Mouse (Mus musculus) liver, embryonic 15.5 days (tissue): ENCODE results near the gene Cd200r1. TPM values are rescaled to one million over a fixed set of nuclear protein-coding genes. Genes with fewer than 3 reads are reported as not detected.

Experiments
- ATAC-seq: fragments of 200-750 bp; cut with Nextera tagmentation; 2 replicates; pipeline ENCODE4 v1.8.0; 2017; ENCODE audit warnings: moderate number of reproducible peaks, mild to moderate bottlenecking, moderate library complexity; ENCODE audit not compliant: insufficient read depth
- H3K27ac ChIP-seq: fragments of 300-500 bp; sonication (generic); replicated peaks from 2 replicates; pipeline ENCODE4 v1.5.1; 2015; ENCODE audit warnings: mild to moderate bottlenecking, inconsistent platforms
- H3K27me3 ChIP-seq: fragments of 300-500 bp; sonication (generic); 2 replicates; pipeline ENCODE4 v1.6.1; 2015; ENCODE audit warnings: mild to moderate bottlenecking, inconsistent platforms
- H3K36me3 ChIP-seq: fragments of 300-500 bp; sonication (generic); replicated peaks from 2 replicates; pipeline ENCODE4 v1.6.1; 2015; ENCODE audit warnings: moderate library complexity, mild to moderate bottlenecking, inconsistent platforms
- H3K4me1 ChIP-seq: fragments of 300-500 bp; sonication (generic); replicated peaks from 2 replicates; pipeline ENCODE4 v1.6.1; 2015; ENCODE audit warnings: inconsistent platforms
- H3K4me2 ChIP-seq: fragments of 300-500 bp; sonication (generic); 2 replicates; pipeline ENCODE4 v1.6.1; 2015; ENCODE audit warnings: moderate library complexity, mild to moderate bottlenecking, inconsistent platforms
- H3K4me3 ChIP-seq: fragments of 300-500 bp; sonication (generic); replicated peaks from 2 replicates; pipeline ENCODE4 v1.5.1; 2015; ENCODE audit warnings: mild to moderate bottlenecking, inconsistent platforms
- H3K9ac ChIP-seq: fragments of 300-500 bp; sonication (generic); 2 replicates; pipeline ENCODE4 v1.6.1; 2015; ENCODE audit warnings: moderate library complexity, mild to moderate bottlenecking, inconsistent platforms
- H3K9me3 ChIP-seq: fragments of 300-500 bp; sonication (generic); replicated peaks from 2 replicates; pipeline ENCODE4 v1.6.1; 2016; ENCODE audit warnings: inconsistent platforms
- WGBS: fragments of 180-500 bp; shearing (Covaris S2); methylation state at CpG from one replicate; pipeline ENCODE4 v1.1.7; 2015; ENCODE audit warnings: mixed read lengths; ENCODE audit not compliant: insufficient replicate concordance; 5-methylcytosine and 5-hydroxymethylcytosine counted together
- polyA plus RNA-seq: library from polyadenylated mRNA; unstranded; fragments of >200 nt; fragmentation: Nextera tagmentation; extraction: Ambion mirVana; gene quantifications from 2 replicates; pipeline ENCODE4 v1.2.1, GENCODE M21; 2015

Gene Cd200r1
- 3.5 and 3.8 TPM in 2 replicates for polyA plus RNA-seq

- peak; percentile 79 for ATAC-seq
- Histone ChIP-seq H3K9ac (peak within 1 kb of the TSS; percentile 45), H3K4me3 (peak within 1 kb of the TSS; percentile 53), H3K27me3 (no peaks in the 10 kb centered on the region), H3K4me2 (peak within 1 kb of the TSS; percentile 69), H3K36me3 (no peaks in the 10 kb centered on the region), H3K4me1 (peaks cover 12% of the 10 kb centered on the region), H3K9me3 (no peaks in the 10 kb centered on the region), H3K27ac (peak within 1 kb of the TSS; percentile 7; the same call in 1 of the 2 replicates)
- WGBS, result 12% methylated on average over 22 of the region's 22 CpGs
Measured at GRCm38 (mm10) chr16:44765555-44766319, at the start of gene Cd200r1. Cd200r1 (plus strand) TSS chr16:44765736.

- Histone ChIP-seq H3K9ac (no peak overlapping the region), H3K27ac (no peak overlapping the region), H3K27me3 (no peaks in the 10 kb centered on the region), H3K36me3 (peaks cover 8% of the 10 kb centered on the region; the same call in 1 of the 2 replicates), H3K4me2 (no peak overlapping the region), H3K4me1 (no peaks in the 10 kb centered on the region), H3K9me3 (no peaks in the 10 kb centered on the region), H3K4me3 (no peak overlapping the region)
- WGBS, result 36% methylated on average over 10 of the region's 10 CpGs
- no peak for ATAC-seq
Measured at GRCm38 (mm10) chr16:44716305-44717140, 49.0 kb upstream of the Cd200r1 start.

GRCm38 (mm10) chr16:44717141-44717634 lies 48.3 kb upstream of the Cd200r1 start:
- Histone ChIP-seq H3K36me3 (peaks cover 8% of the 10 kb centered on the region; the same call in 1 of the 2 replicates), H3K27ac (no peak overlapping the region), H3K4me1 (no peaks in the 10 kb centered on the region), H3K27me3 (no peaks in the 10 kb centered on the region), H3K4me3 (no peak overlapping the region), H3K4me2 (no peak overlapping the region), H3K9me3 (no peaks in the 10 kb centered on the region), H3K9ac (no peak overlapping the region)
- no peak for ATAC-seq
- 65% methylated on average over 2 of the region's 2 CpGs for whole genome bisulfite sequencing

GRCm38 (mm10) chr16:44717838-44718237 lies 47.7 kb upstream of the Cd200r1 start:
- H3K4me2 ChIP-seq, result no peak overlapping the region
- no peak for ATAC-seq
- 67% methylated on average over 2 of the region's 2 CpGs for WGBS
- H3K27ac ChIP-seq, result no peak overlapping the region
- no peak overlapping the region for H3K4me3 ChIP-seq
- no peaks in the 10 kb centered on the region for H3K27me3 ChIP-seq
- H3K36me3 ChIP-seq, result peaks cover 8% of the 10 kb centered on the region; the same call in 1 of the 2 replicates
- no peak overlapping the region for H3K9ac ChIP-seq
- H3K9me3 ChIP-seq, result no peaks in the 10 kb centered on the region
- peaks cover 2% of the 10 kb centered on the region; the same call in 1 of the 2 replicates for H3K4me1 ChIP-seq

GRCm38 (mm10) chr16:44719349-44719748 lies 46.2 kb upstream of the Cd200r1 start:
- no peak overlapping the region for H3K9ac ChIP-seq
- H3K9me3 ChIP-seq, result no peaks in the 10 kb centered on the region
- peaks cover 8% of the 10 kb centered on the region; the same call in 1 of the 2 replicates for H3K36me3 ChIP-seq
- H3K27ac ChIP-seq, result no peak overlapping the region
- H3K4me2 ChIP-seq, result no peak overlapping the region
- no peak overlapping the region for H3K4me3 ChIP-seq
- 66% methylated on average over 7 of the region's 7 CpGs for WGBS
- no peaks in the 10 kb centered on the region for H3K27me3 ChIP-seq
- H3K4me1 ChIP-seq, result peaks cover 14% of the 10 kb centered on the region
- ATAC-seq, result no peak

- Histone ChIP-seq H3K9ac (no peak overlapping the region), H3K4me1 (peaks cover 23% of the 10 kb centered on the region), H3K4me3 (no peak overlapping the region), H3K36me3 (peaks cover 8% of the 10 kb centered on the region; the same call in 1 of the 2 replicates), H3K9me3 (no peaks in the 10 kb centered on the region), H3K27ac (no peak overlapping the region), H3K27me3 (no peaks in the 10 kb centered on the region), H3K4me2 (no peak overlapping the region)
- WGBS, result 75% methylated on average over 3 of the region's 3 CpGs
- no peak for ATAC-seq
Measured at GRCm38 (mm10) chr16:44720518-44720917, 45.0 kb upstream of the Cd200r1 start.

GRCm38 (mm10) chr16:44722666-44723065 lies 42.9 kb upstream of the Cd200r1 start:
- Histone ChIP-seq H3K4me1 (peaks cover 41% of the 10 kb centered on the region), H3K4me3 (no peak overlapping the region), H3K36me3 (peaks cover 8% of the 10 kb centered on the region), H3K27ac (no peak overlapping the region), H3K4me2 (no peak overlapping the region), H3K27me3 (no peaks in the 10 kb centered on the region), H3K9ac (no peak overlapping the region), H3K9me3 (no peaks in the 10 kb centered on the region)
- WGBS, result 69% methylated on average over 2 of the region's 2 CpGs
- ATAC-seq, result no peak

- Histone ChIP-seq H3K36me3 (peaks cover 11% of the 10 kb centered on the region), H3K9me3 (no peaks in the 10 kb centered on the region), H3K27me3 (no peaks in the 10 kb centered on the region), H3K27ac (peak within 1 kb of the TSS; percentile 88), H3K4me1 (peaks cover 42% of the 10 kb centered on the region), H3K4me3 (peak within 1 kb of the TSS; percentile 97), H3K4me2 (peak within 1 kb of the TSS; percentile 90), H3K9ac (peak within 1 kb of the TSS; percentile 83)
- peak; percentile 99 for ATAC-seq
- WGBS, result under 1% methylated on average over 64 of the region's 64 CpGs
Measured at GRCm38 (mm10) chr16:44724083-44724787, 41.3 kb upstream of the Cd200r1 start, which contains the start of gene Nepro. Nepro (plus strand) TSS chr16:44724301.

- H3K36me3 ChIP-seq, result peaks cover 15% of the 10 kb centered on the region
- peak overlapping the region; percentile 83 for H3K9ac ChIP-seq
- peak overlapping the region; percentile 97 for H3K4me3 ChIP-seq
- H3K9me3 ChIP-seq, result no peaks in the 10 kb centered on the region
- WGBS, result under 1% methylated on average over 14 of the region's 14 CpGs
- peak overlapping the region; percentile 88 for H3K27ac ChIP-seq
- no peak for ATAC-seq
- H3K27me3 ChIP-seq, result no peaks in the 10 kb centered on the region
- peak overlapping the region; percentile 90 for H3K4me2 ChIP-seq
- H3K4me1 ChIP-seq, result peaks cover 42% of the 10 kb centered on the region
Measured at GRCm38 (mm10) chr16:44724847-44725246, 40.7 kb upstream of the Cd200r1 start.

GRCm38 (mm10) chr16:44725286-44726223 lies 40.0 kb upstream of the Cd200r1 start:
- no peak for ATAC-seq
- Histone ChIP-seq H3K27ac (peak overlapping the region; percentile 88), H3K4me1 (peaks cover 42% of the 10 kb centered on the region), H3K9ac (peak overlapping the region; percentile 83), H3K4me2 (peak overlapping the region; percentile 90), H3K4me3 (peak overlapping the region; percentile 97), H3K9me3 (no peaks in the 10 kb centered on the region), H3K27me3 (no peaks in the 10 kb centered on the region), H3K36me3 (peaks cover 15% of the 10 kb centered on the region)
- WGBS, result 29% methylated on average over 14 of the region's 14 CpGs
